Mouse (Mus musculus) Patski (cell line): ENCODE measurements around the gene Lmo2. TPM values are rescaled to one million over a fixed set of nuclear protein-coding genes. Genes with fewer than 3 reads are reported as not detected.
A peak's percentile ranks its signal among the peaks of the same experiment; 100 is the strongest.
"Not testable (repeated sequence)": the region's sequence is repeated elsewhere in the genome, so short reads cannot be mapped to it uniquely, and the experiment has no call there.

Experiments used
- ATAC-seq: fragments of 100-300 bp; one replicate; pipeline ENCODE4 v1.8.0; 2021
- CTCF ChIA-PET: fragments of 350-600 bp; sonication (Branson Sonifier 250); formaldehyde crosslinking; loops from one replicate; lab custom pipeline; 2022; ENCODE audit warnings: inconsistent platforms; lab: Charles Lee
- POLR2A ChIA-PET: fragments of 350-600 bp; sonication (Branson Sonifier 250); formaldehyde crosslinking; loops from one replicate; lab custom pipeline; 2022; ENCODE audit warnings: antibody characterized with exemption, inconsistent platforms; lab: Charles Lee
- DNase-seq: peaks from one replicate; pipeline ENCODE4 v3.0.0-alpha.2; 2011; ENCODE audit warnings: low read depth, low spot score
- H3K27me3 ChIP-seq: fragments of 371-371 bp; one replicate; pipeline ENCODE4 v1.5.1; 2021
- CTCF ChIP-seq: fragments of 100-300 bp; IDR thresholded peaks from one replicate; pipeline ENCODE4 v1.5.1; 2021
- in situ Hi-C: fragments of 300-500 bp; cut with MboI; formaldehyde crosslinking; loops from 3 replicates; pipeline ENCODE4 v1.11.1; 2018; ENCODE audit warnings: low pct_unique_long_range_greater_than_20kb, mixed read lengths
- polyA plus RNA-seq: library from polyadenylated mRNA; unstranded; gene quantifications from one replicate; pipeline ENCODE4 v1.2.3, GENCODE M21; 2021

Lmo2 gene
- polyA plus RNA-seq, 1 experiment from 2014 or later: 0.63 TPM

- CTCF ChIA-PET: interaction anchor here (1.6 kb wide), 1 partner anchor 18 kb away, joined by 4 read pairs; no protein-coding TSS in a partner anchor
- POLR2A ChIA-PET: no interaction called here
- peaks cover 15% of the 10 kb centered on the region for H3K27me3 ChIP-seq
- no peak for ATAC-seq
- DNase-seq: no peak
- no peak for TF ChIP-seq CTCF
- in situ Hi-C loops: no loop called here
Measured at GRCm38 (mm10) chr2:103977216-103977615, 19.4 kb downstream of the Lmo2 start.

- peaks cover 10% of the 10 kb centered on the region for H3K27me3 ChIP-seq
- CTCF ChIA-PET: interaction anchor here (1.6 to 2.1 kb wide), 2 partner anchors 17 to 106 kb away, joined by 4 to 8 read pairs; no protein-coding TSS in a partner anchor
- DNase-seq (no peak), ATAC-seq (no peak)
- POLR2A ChIA-PET: no interaction called here
- in situ Hi-C loops: no loop called here
- TF ChIP-seq CTCF: no peak
Measured at GRCm38 (mm10) chr2:103977716-103978115, 19.9 kb downstream of the Lmo2 start.

GRCm38 (mm10) chr2:103982250-103982649, 24.5 kb downstream of the Lmo2 start:
- no peak for ATAC-seq
- H3K27me3 ChIP-seq: peaks cover 7% of the 10 kb centered on the region
- ChIA-PET POLR2A (no interaction called here), CTCF (interaction anchor here (1.4 to 3.2 kb wide), 9 partner anchors 10 to 131 kb away, joined by 4 to 18 read pairs (median 5); no protein-coding TSS in a partner anchor)
- TF ChIP-seq CTCF: peak; percentile 95
- no peak for DNase-seq
- in situ Hi-C loops: loop anchor here (5.0 to 10.0 kb wide), 2 partner anchors 110 to 417 kb away; partner anchors contain the start of gene Abtb2

- POLR2A ChIA-PET: no interaction called here
- peaks cover 4% of the 10 kb centered on the region for H3K27me3 ChIP-seq
- ATAC-seq: no peak
- in situ Hi-C loops: loop anchor here (5.0 to 10.0 kb wide), 2 partner anchors 111 to 418 kb away; partner anchors contain the start of gene Abtb2
- TF ChIP-seq CTCF: no peak
- DNase-seq: no peak
- CTCF ChIA-PET: interaction anchor here (1.4 to 3.2 kb wide), 9 partner anchors 11 to 132 kb away, joined by 4 to 18 read pairs (median 5); no protein-coding TSS in a partner anchor
Measured at GRCm38 (mm10) chr2:103983146-103983545, 25.4 kb downstream of the Lmo2 start.

- POLR2A ChIA-PET, DNase-seq, ATAC-seq, CTCF ChIA-PET: not testable (repeated sequence)
- H3K27me3 ChIP-seq: peaks cover 29% of the 10 kb centered on the region
- in situ Hi-C loops: loop anchor here (10.0 kb wide), 1 partner anchor 423 kb away; the partner anchor contains the start of gene Abtb2
Measured at GRCm38 (mm10) chr2:103987595-103987994, 29.8 kb downstream of the Lmo2 start.

- no peak for TF ChIP-seq CTCF
- DNase-seq (no peak), ATAC-seq (no peak)
- POLR2A ChIA-PET: no interaction called here
- CTCF ChIA-PET: interaction anchor here (1.3 kb wide), 1 partner anchor 115 kb away, joined by 3 read pairs; no protein-coding TSS in a partner anchor
- in situ Hi-C loops: loop anchor here (10.0 kb wide), 1 partner anchor 425 kb away; the partner anchor contains the start of gene Abtb2
- H3K27me3 ChIP-seq: peaks cover 27% of the 10 kb centered on the region
Measured at GRCm38 (mm10) chr2:103989724-103990123, 31.9 kb downstream of the Lmo2 start.

- no peak for ATAC-seq
- H3K27me3 ChIP-seq: peaks cover 28% of the 10 kb centered on the region
- peak; percentile 39 for TF ChIP-seq CTCF
- in situ Hi-C loops: no loop called here
- ChIA-PET CTCF (no interaction called here), POLR2A (no interaction called here)
- DNase-seq: no peak
Measured at GRCm38 (mm10) chr2:103991303-103991702, 33.5 kb downstream of the Lmo2 start.

GRCm38 (mm10) chr2:103992162-103992561, 34.4 kb downstream of the Lmo2 start:
- ATAC-seq: no peak
- TF ChIP-seq CTCF: no peak
- H3K27me3 ChIP-seq: peaks cover 37% of the 10 kb centered on the region
- ChIA-PET POLR2A (no interaction called here), CTCF (no interaction called here)
- in situ Hi-C loops: no loop called here
- no peak for DNase-seq

- peaks cover 39% of the 10 kb centered on the region for H3K27me3 ChIP-seq
- TF ChIP-seq CTCF: no peak
- no peak for ATAC-seq
- POLR2A ChIA-PET: no interaction called here
- CTCF ChIA-PET: no interaction called here
- in situ Hi-C loops: no loop called here
- no peak for DNase-seq
Measured at GRCm38 (mm10) chr2:103992618-103993332, 35.0 kb downstream of the Lmo2 start.

- ChIA-PET POLR2A (no interaction called here), CTCF (interaction anchor here (0.7 to 1.3 kb wide), 5 partner anchors 15 to 141 kb away, joined by 3 to 4 read pairs (median 3); no protein-coding TSS in a partner anchor)
- peaks cover 38% of the 10 kb centered on the region for H3K27me3 ChIP-seq
- DNase-seq (no peak), ATAC-seq (no peak)
- in situ Hi-C loops: no loop called here
- peak; percentile 71 for TF ChIP-seq CTCF
Measured at GRCm38 (mm10) chr2:104001076-104001475, 43.3 kb downstream of the Lmo2 start.

- POLR2A ChIA-PET: no interaction called here
- CTCF ChIA-PET: interaction anchor here (1.3 kb wide), 1 partner anchor 19 kb away, joined by 4 read pairs; no protein-coding TSS in a partner anchor
- no peak for ATAC-seq
- DNase-seq: no peak
- in situ Hi-C loops: no loop called here
- no peak for TF ChIP-seq CTCF
- peaks cover 36% of the 10 kb centered on the region for H3K27me3 ChIP-seq
Measured at GRCm38 (mm10) chr2:104001861-104002260, 44.1 kb downstream of the Lmo2 start.
